16 mouse cellular contexts compared by ENCODE assay signal in the genomic region with DNA sequence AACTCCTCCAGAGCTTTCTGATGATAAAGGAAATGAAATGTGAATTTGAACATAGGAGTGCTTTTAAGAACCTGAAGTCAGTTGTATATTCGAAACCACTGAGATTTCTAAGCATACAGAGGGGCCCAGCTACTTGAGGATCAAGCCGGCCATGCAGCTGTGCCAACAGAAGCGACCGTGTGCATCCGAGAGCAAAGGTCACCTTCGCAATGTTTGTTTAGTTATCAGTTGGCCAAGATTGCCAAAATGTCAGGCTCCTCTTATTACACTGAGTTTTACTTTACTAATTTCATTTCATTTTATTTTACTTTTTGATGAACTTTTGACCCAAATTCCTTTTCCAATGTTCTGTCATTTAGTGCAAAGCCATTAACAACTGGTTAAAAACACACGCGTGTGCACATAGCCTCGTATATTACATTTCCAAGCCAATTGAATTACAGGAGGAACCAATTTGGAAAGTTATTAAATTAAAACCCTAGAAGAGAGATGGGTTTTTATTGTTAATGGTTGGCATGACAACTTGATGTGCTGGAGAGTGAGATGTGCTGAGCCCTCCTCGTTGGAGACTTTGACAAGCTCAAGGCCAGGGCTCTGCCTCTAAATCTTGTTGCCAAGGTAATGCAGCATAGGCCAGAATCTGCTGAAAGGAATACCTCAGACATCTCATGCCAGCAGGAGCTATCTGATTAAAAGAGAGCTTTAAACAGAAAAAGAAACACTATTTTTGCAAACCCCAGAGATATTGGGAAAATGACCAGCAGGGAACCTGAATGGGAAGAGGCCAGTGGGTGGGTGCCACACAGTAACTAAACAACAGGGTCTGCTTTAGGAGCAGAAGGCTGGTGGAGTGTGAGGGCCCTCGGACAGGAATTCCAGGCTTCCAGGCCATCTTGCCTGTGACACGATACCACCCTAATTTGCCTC. TPM values are rescaled to one million over a fixed set of nuclear protein-coding genes. Genes with fewer than 3 reads are reported as not detected.
DNase-seq lines count a peak whose midpoint lies in the region; ATAC-seq and TF ChIP-seq lines count a peak whose summit lies in the region.
"Had no signal": no experiment of that assay in that cellular context is flagged by ENCODE, and none has a peak within 500 bp of the region (broad histone marks: within the 10 kb centered on the region; RNA-seq: fewer than 3 reads in every experiment).

No protein-coding gene starts in this region.

- H3K27me3 ChIP-seq in heart, embryonic 10.5 days (ENCODE audit: insufficient read depth, poor library complexity, severe bottlenecking): no peaks in the 10 kb centered on the region
- no peaks in the 10 kb centered on the region for H3K27me3 ChIP-seq in heart, embryonic 12.5 days (replicated peaks)
- no peaks in the 10 kb centered on the region; the same call in 1 of the 2 replicates for H3K27me3 ChIP-seq in liver, embryonic 15.5 days
- H3K27me3 ChIP-seq in liver, embryonic 11.5 days (replicated peaks; ENCODE audit: control insufficient read depth, insufficient read depth, low read length): no peaks in the 10 kb centered on the region
- H3K27me3 ChIP-seq in embryonic facial prominence, embryonic 11.5 days (ENCODE audit: control insufficient read depth, insufficient read depth, low read length): no peaks in the 10 kb centered on the region
- H3K27me3 ChIP-seq in liver, postnatal 0 days (ENCODE audit: insufficient read depth, low read length): no peaks in the 10 kb centered on the region
- H3K27me3 ChIP-seq: embryonic facial prominence, embryonic 13.5 days had no signal

- no peak overlapping the region for H3K4me3 ChIP-seq in heart, embryonic 10.5 days
- H3K4me3 ChIP-seq in heart, embryonic 12.5 days: no peak overlapping the region
- H3K4me3 ChIP-seq in liver, embryonic 15.5 days (replicated peaks): no peak overlapping the region
- no peak overlapping the region for H3K4me3 ChIP-seq in liver, embryonic 11.5 days (ENCODE audit: low read depth, low read length)
- no peak overlapping the region for H3K4me3 ChIP-seq in embryonic facial prominence, embryonic 11.5 days (ENCODE audit: low read depth, low read length)
- H3K4me3 ChIP-seq in liver, postnatal 0 days (ENCODE audit: low read depth, low read length): no peak overlapping the region
- H3K4me3 ChIP-seq: embryonic facial prominence, embryonic 13.5 days; heart, adult 2 months had no signal

- H3K27ac ChIP-seq in heart, embryonic 10.5 days: peak overlapping the region; percentile 44; the same call in 1 of the 2 replicates
- H3K27ac ChIP-seq in heart, embryonic 12.5 days (ENCODE audit: poor library complexity, severe bottlenecking): no peak overlapping the region
- peak overlapping the region; percentile 64; the same call in 1 of the 2 replicates for H3K27ac ChIP-seq in liver, embryonic 15.5 days (replicated peaks)
- no peak overlapping the region for H3K27ac ChIP-seq in liver, embryonic 11.5 days (ENCODE audit: low read depth, low read length)
- H3K27ac ChIP-seq in embryonic facial prominence, embryonic 11.5 days (replicated peaks; ENCODE audit: low read depth, low read length): no peak overlapping the region
- no peak overlapping the region for H3K27ac ChIP-seq in liver, postnatal 0 days (ENCODE audit: low read depth)
- H3K27ac ChIP-seq: embryonic facial prominence, embryonic 13.5 days; heart, adult 2 months had no signal

- H3K36me3 ChIP-seq in heart, embryonic 10.5 days: no peaks in the 10 kb centered on the region
- no peaks in the 10 kb centered on the region for H3K36me3 ChIP-seq in heart, embryonic 12.5 days
- no peaks in the 10 kb centered on the region for H3K36me3 ChIP-seq in liver, embryonic 15.5 days (replicated peaks)
- H3K36me3 ChIP-seq in liver, embryonic 11.5 days (ENCODE audit: control insufficient read depth, insufficient read depth, low read length): no peaks in the 10 kb centered on the region
- H3K36me3 ChIP-seq in embryonic facial prominence, embryonic 11.5 days (replicated peaks; ENCODE audit: control insufficient read depth, insufficient read depth, low read depth, low read length): no peaks in the 10 kb centered on the region
- no peaks in the 10 kb centered on the region for H3K36me3 ChIP-seq in liver, postnatal 0 days (replicated peaks; ENCODE audit: insufficient read depth, low read length)
- H3K36me3 ChIP-seq: embryonic facial prominence, embryonic 13.5 days had no signal

- H3K4me1 ChIP-seq in heart, embryonic 10.5 days: peaks cover 19% of the 10 kb centered on the region
- H3K4me1 ChIP-seq in heart, embryonic 12.5 days (replicated peaks): peaks cover 25% of the 10 kb centered on the region
- H3K4me1 ChIP-seq in liver, embryonic 15.5 days (replicated peaks): peaks cover 16% of the 10 kb centered on the region
- H3K4me1 ChIP-seq in liver, embryonic 11.5 days (replicated peaks; ENCODE audit: control insufficient read depth, insufficient read depth, low read length): peaks cover 9% of the 10 kb centered on the region; the same call in 1 of the 2 replicates
- no peaks in the 10 kb centered on the region for H3K4me1 ChIP-seq in embryonic facial prominence, embryonic 11.5 days (ENCODE audit: control insufficient read depth, insufficient read depth, low read length)
- H3K4me1 ChIP-seq in liver, postnatal 0 days (ENCODE audit: insufficient read depth): peaks cover 9% of the 10 kb centered on the region

- ATAC-seq in heart, embryonic 12.5 days (ENCODE audit: insufficient number of reproducible peaks, low FRiP score): no peak
- ATAC-seq in liver, embryonic 15.5 days (ENCODE audit: insufficient read depth): no peak
- ATAC-seq in liver, embryonic 11.5 days (replicated peaks; ENCODE audit: low FRiP score): no peak
- ATAC-seq in embryonic facial prominence, embryonic 11.5 days (replicated peaks; ENCODE audit: insufficient number of reproducible peaks, low FRiP score, low TSS enrichment, low read depth): no peak
- ATAC-seq in liver, postnatal 0 days: peak; percentile 64; the same call in 1 of the 2 replicates
- ATAC-seq: CD4-positive, CD25-positive, alpha-beta regulatory T cell, adult 4 months had no signal

- H3K4me2 ChIP-seq in heart, embryonic 12.5 days: no peak overlapping the region
- H3K4me2 ChIP-seq in liver, embryonic 15.5 days: no peak overlapping the region
- H3K4me2 ChIP-seq in liver, embryonic 11.5 days: no peak overlapping the region
- H3K4me2 ChIP-seq in embryonic facial prominence, embryonic 11.5 days (ENCODE audit: low read depth, low read length): no peak overlapping the region
- no peak overlapping the region for H3K4me2 ChIP-seq in liver, postnatal 0 days (ENCODE audit: low read depth, low read length)
- H3K4me2 ChIP-seq: embryonic facial prominence, embryonic 13.5 days had no signal

- TF ChIP-seq EP300 in liver, postnatal 0 days (IDR thresholded peaks at IDR 0.05; ENCODE audit: low read depth): no peak

- TF ChIP-seq CTCF in liver, postnatal 0 days (IDR thresholded peaks at IDR 0.05; ENCODE audit: low read depth): no peak

- DNase-seq in heart, embryonic 10.5 days (ENCODE audit: low spot score): no peak
- no peak for DNase-seq in liver, embryonic 11.5 days (ENCODE audit: low spot score)
- peak; percentile 63 for DNase-seq in embryonic facial prominence, embryonic 11.5 days (ENCODE audit: low spot score)
- peak; percentile 36 for DNase-seq in liver, postnatal 0 days
- no peak for DNase-seq in thymus, postnatal 4 days
- no peak for DNase-seq in spleen, postnatal 14 days (ENCODE audit: low spot score in 2 of 2)
- DNase-seq: cerebellum, adult 9-11 months; heart, adult 2 months; kidney, adult 9 months; lung, adult 18-20 months; right cerebral cortex, postnatal 4 days; thymus, postnatal 14 days had no signal

- H3K9ac ChIP-seq in heart, embryonic 12.5 days: no peak overlapping the region
- no peak overlapping the region for H3K9ac ChIP-seq in liver, embryonic 15.5 days
- no peak overlapping the region for H3K9ac ChIP-seq in liver, embryonic 11.5 days (ENCODE audit: low read depth, low read length)
- H3K9ac ChIP-seq in embryonic facial prominence, embryonic 11.5 days (replicated peaks; ENCODE audit: low read length): no peak overlapping the region
- H3K9ac ChIP-seq in liver, postnatal 0 days (replicated peaks): no peak overlapping the region
- H3K9ac ChIP-seq: embryonic facial prominence, embryonic 13.5 days had no signal

- H3K9me3 ChIP-seq in heart, embryonic 10.5 days: no peaks in the 10 kb centered on the region
- no peaks in the 10 kb centered on the region for H3K9me3 ChIP-seq in heart, embryonic 12.5 days (replicated peaks)
- no peaks in the 10 kb centered on the region for H3K9me3 ChIP-seq in liver, embryonic 15.5 days (replicated peaks)
- H3K9me3 ChIP-seq in liver, embryonic 11.5 days (ENCODE audit: control insufficient read depth, low read length): no peaks in the 10 kb centered on the region
- H3K9me3 ChIP-seq in embryonic facial prominence, embryonic 11.5 days (replicated peaks; ENCODE audit: control insufficient read depth, low read length): no peaks in the 10 kb centered on the region
- H3K9me3 ChIP-seq in liver, postnatal 0 days (ENCODE audit: low read length): no peaks in the 10 kb centered on the region
- H3K9me3 ChIP-seq: embryonic facial prominence, embryonic 13.5 days had no signal

- 72% methylated on average over 12 of the region's 12 CpGs for WGBS in heart, embryonic 10.5 days
- 71% methylated on average over 12 of the region's 12 CpGs for WGBS in heart, embryonic 12.5 days
- 70% methylated on average over 12 of the region's 12 CpGs for WGBS in liver, embryonic 15.5 days (ENCODE audit: insufficient replicate concordance)
- 79% methylated on average over 12 of the region's 12 CpGs for WGBS in liver, embryonic 11.5 days
- 56% methylated on average over 12 of the region's 12 CpGs for WGBS in embryonic facial prominence, embryonic 11.5 days
- WGBS in liver, postnatal 0 days (ENCODE audit: insufficient replicate concordance): 70% methylated on average over 12 of the region's 12 CpGs

RNA-seq across cellular contexts. Expression of gene Add3, which starts 38.6 kb away (rescaled TPM):
- 128 and 173 TPM in 2 replicates for polyA plus RNA-seq in heart, embryonic 10.5 days (2016; fragmentation: Nextera tagmentation; extraction: Ambion mirVana)
- 154 and 157 TPM in 2 replicates for polyA plus RNA-seq in heart, embryonic 12.5 days (2016; fragmentation: Nextera tagmentation; extraction: Ambion mirVana)
- 26.2 and 28.3 TPM in 2 replicates for polyA plus RNA-seq in liver, embryonic 15.5 days (2015; fragmentation: Nextera tagmentation; extraction: Ambion mirVana)
- polyA plus RNA-seq in liver, embryonic 11.5 days (2014; fragmentation: Nextera tagmentation; extraction: Ambion mirVana): 65.0 and 69.0 TPM in 2 replicates
- 76.6 and 84.8 TPM in 2 replicates for polyA plus RNA-seq in embryonic facial prominence, embryonic 11.5 days (2014; fragmentation: Nextera tagmentation; extraction: Ambion mirVana)
- 17.5 and 21.4 TPM in 2 replicates for polyA plus RNA-seq in liver, postnatal 0 days (2015; fragmentation: Nextera tagmentation; extraction: Ambion mirVana)

Comparison
In these comparisons a context has a peak if more than half of its experiments do, and no peak if none do; other contexts are left out.
1. DNase-seq: peak in embryonic facial prominence, embryonic 11.5 days (single experiment) and liver, postnatal 0 days (single experiment); none in heart, embryonic 10.5 days (single experiment), liver, embryonic 11.5 days (single experiment), thymus, postnatal 4 days (single experiment) and spleen, postnatal 14 days (0 of 2).
2. H3K27ac ChIP-seq: peak in heart, embryonic 10.5 days (single experiment) and liver, embryonic 15.5 days (single experiment); none in heart, embryonic 12.5 days (single experiment), liver, embryonic 11.5 days (single experiment), embryonic facial prominence, embryonic 11.5 days (single experiment) and liver, postnatal 0 days (single experiment).